Mouse (Mus musculus): ENCODE measurements around the gene Ttc13. TPM values are rescaled to one million over a fixed set of nuclear protein-coding genes. Genes with fewer than 3 reads are reported as not detected.

Ttc13 gene
- polyA plus RNA-seq, 1 experiment from 2014 or later, result 27.5 TPM

DNA sequence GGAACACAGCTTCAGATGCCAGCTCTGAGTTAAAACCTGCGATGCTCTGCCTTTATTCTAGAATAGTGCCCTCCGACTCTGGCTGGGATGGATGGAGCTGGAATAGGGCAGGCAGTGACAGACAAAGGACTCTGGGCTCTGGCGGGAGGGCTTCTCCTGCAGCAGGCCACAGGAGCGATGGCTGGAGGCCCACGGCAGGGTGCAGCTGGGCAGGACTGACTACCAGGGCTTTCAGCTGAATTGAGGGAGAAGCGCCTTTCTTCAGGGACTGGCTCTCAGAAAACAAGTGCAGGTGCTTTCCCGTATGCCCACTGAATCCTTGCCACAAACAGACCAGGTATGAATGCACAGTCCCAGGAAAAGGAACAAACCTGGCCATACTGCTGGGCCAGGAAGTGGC lies 44.7 kb downstream of the Ttc13 start:
- Histone ChIP-seq H3K4me2 (ENCODE audit: low read depth, low read length) (no peak overlapping the region), H3K27ac (ENCODE audit: low read length) (no peak overlapping the region), H3K9me3 (replicated peaks; ENCODE audit: control insufficient read depth, low read length) (no peaks in the 10 kb centered on the region), H3K27me3 (ENCODE audit: control insufficient read depth, insufficient read depth, low read length) (no peaks in the 10 kb centered on the region), H3K4me1 (ENCODE audit: control insufficient read depth, insufficient read depth, low read length) (0 out of 2 replicates have a peak, but pooled peaks cover 2% of the 10 kb centered on the region), H3K4me3 (ENCODE audit: low read length) (no peak overlapping the region), H3K9ac (ENCODE audit: low read length) (peak overlapping the region; percentile 22), H3K36me3 (ENCODE audit: control insufficient read depth, insufficient read depth) (peaks cover 14% of the 10 kb centered on the region)
- ATAC-seq (replicated peaks; ENCODE audit: extremely low read depth, insufficient read depth, low FRiP score), result no peak
- WGBS, result 89% methylated on average over 7 of the region's 7 CpGs

- H3K36me3 ChIP-seq (ENCODE audit: control insufficient read depth, insufficient read depth), result peaks cover 12% of the 10 kb centered on the region
- 0 out of 2 replicates have a peak, but pooled peaks cover 2% of the 10 kb centered on the region for H3K4me1 ChIP-seq (ENCODE audit: control insufficient read depth, insufficient read depth, low read length)
- H3K27ac ChIP-seq (ENCODE audit: low read length), result no peak overlapping the region
- ATAC-seq (replicated peaks; ENCODE audit: extremely low read depth, insufficient read depth, low FRiP score), result no peak
- no peaks in the 10 kb centered on the region for H3K27me3 ChIP-seq (ENCODE audit: control insufficient read depth, insufficient read depth, low read length)
- H3K4me3 ChIP-seq (ENCODE audit: low read length), result no peak overlapping the region
- 91% methylated on average over 4 of the region's 4 CpGs for WGBS
- H3K9ac ChIP-seq (ENCODE audit: low read length), result no peak overlapping the region
- no peak overlapping the region for H3K4me2 ChIP-seq (ENCODE audit: low read depth, low read length)
- H3K9me3 ChIP-seq (replicated peaks; ENCODE audit: control insufficient read depth, low read length), result no peaks in the 10 kb centered on the region
These were observed 45.1 kb downstream of the Ttc13 start for GRCm38 (mm10) chr8:124676661-124677060.

GRCm38 (mm10) chr8:124672345-124672744 lies 49.4 kb downstream of the Ttc13 start:
- 0 out of 2 replicates have a peak, but pooled peaks cover 1% of the 10 kb centered on the region for H3K4me1 ChIP-seq (ENCODE audit: control insufficient read depth, insufficient read depth, low read length)
- H3K27me3 ChIP-seq (ENCODE audit: control insufficient read depth, insufficient read depth, low read length), result no peaks in the 10 kb centered on the region
- H3K4me3 ChIP-seq (ENCODE audit: low read length), result no peak overlapping the region
- ATAC-seq (replicated peaks; ENCODE audit: extremely low read depth, insufficient read depth, low FRiP score), result no peak
- WGBS, result 96% methylated on average over 2 of the region's 2 CpGs
- H3K4me2 ChIP-seq (ENCODE audit: low read depth, low read length), result no peak overlapping the region
- H3K36me3 ChIP-seq (ENCODE audit: control insufficient read depth, insufficient read depth), result no peaks in the 10 kb centered on the region; the same call in 1 of the 2 replicates
- H3K9me3 ChIP-seq (replicated peaks; ENCODE audit: control insufficient read depth, low read length), result no peaks in the 10 kb centered on the region
- no peak overlapping the region for H3K27ac ChIP-seq (ENCODE audit: low read length)
- no peak overlapping the region for H3K9ac ChIP-seq (ENCODE audit: low read length)

DNA sequence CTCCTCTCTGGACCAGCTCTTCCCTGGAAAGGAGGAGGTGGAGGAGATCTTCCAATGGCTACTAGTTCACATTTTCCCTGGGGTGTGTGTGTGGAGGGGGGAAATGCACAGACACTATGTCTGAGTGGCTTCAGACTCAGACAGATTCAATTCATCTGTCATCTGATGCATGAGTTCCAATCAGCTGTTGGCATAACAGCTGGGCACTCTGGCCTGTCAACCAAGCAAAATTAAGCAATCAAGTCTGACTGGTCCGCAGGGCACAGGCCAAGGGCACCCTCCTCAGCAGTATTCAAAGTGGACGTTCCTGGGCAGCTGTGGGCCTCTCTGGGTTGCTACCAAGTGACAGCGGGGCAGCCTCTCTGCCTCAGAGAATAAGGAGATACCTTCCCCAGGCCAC lies 53.0 kb downstream of the Ttc13 start:
- no peak overlapping the region for H3K4me3 ChIP-seq (ENCODE audit: low read length)
- no peak for ATAC-seq (replicated peaks; ENCODE audit: extremely low read depth, insufficient read depth, low FRiP score)
- no peaks in the 10 kb centered on the region; the same call in 1 of the 2 replicates for H3K36me3 ChIP-seq (ENCODE audit: control insufficient read depth, insufficient read depth)
- no peaks in the 10 kb centered on the region for H3K9me3 ChIP-seq (replicated peaks; ENCODE audit: control insufficient read depth, low read length)
- H3K27me3 ChIP-seq (ENCODE audit: control insufficient read depth, insufficient read depth, low read length), result no peaks in the 10 kb centered on the region
- no peak overlapping the region for H3K4me2 ChIP-seq (ENCODE audit: low read depth, low read length)
- H3K27ac ChIP-seq (ENCODE audit: low read length), result no peak overlapping the region
- WGBS, result 80% methylated on average over 3 of the region's 3 CpGs
- H3K4me1 ChIP-seq (ENCODE audit: control insufficient read depth, insufficient read depth, low read length), result peaks cover 9% of the 10 kb centered on the region; the same call in 1 of the 2 replicates
- H3K9ac ChIP-seq (ENCODE audit: low read length), result no peak overlapping the region

GRCm38 (mm10) chr8:124664414-124664813 lies 57.4 kb downstream of the Ttc13 start:
- Histone ChIP-seq H3K9me3 (replicated peaks; ENCODE audit: control insufficient read depth, low read length) (no peaks in the 10 kb centered on the region), H3K4me1 (ENCODE audit: control insufficient read depth, insufficient read depth, low read length) (peaks cover 31% of the 10 kb centered on the region), H3K36me3 (ENCODE audit: control insufficient read depth, insufficient read depth) (no peaks in the 10 kb centered on the region), H3K27me3 (ENCODE audit: control insufficient read depth, insufficient read depth, low read length) (no peaks in the 10 kb centered on the region), H3K4me3 (ENCODE audit: low read length) (no peak overlapping the region), H3K9ac (ENCODE audit: low read length) (no peak overlapping the region), H3K4me2 (ENCODE audit: low read depth, low read length) (peak overlapping the region; percentile 5; the same call in 1 of the 2 replicates), H3K27ac (ENCODE audit: low read length) (peak overlapping the region; percentile 95)
- 49% methylated on average over 3 of the region's 3 CpGs for WGBS
- no peak for ATAC-seq (replicated peaks; ENCODE audit: extremely low read depth, insufficient read depth, low FRiP score)

DNA sequence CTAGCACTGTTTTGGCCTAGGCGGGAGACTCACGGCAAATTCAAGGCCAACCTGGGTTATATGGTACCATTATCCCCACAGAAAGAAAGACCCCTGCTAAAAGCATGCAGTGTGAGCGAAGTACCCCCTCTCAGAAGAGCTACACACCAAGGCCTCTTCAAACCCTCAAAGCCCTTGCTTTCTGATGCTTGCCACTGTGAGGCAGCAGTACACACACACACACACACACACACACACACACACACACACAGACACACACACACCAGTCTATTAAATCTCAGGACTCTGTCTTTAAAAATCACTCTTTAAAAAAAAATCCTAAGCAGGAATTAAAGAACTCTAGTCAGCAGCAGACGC lies 57.9 kb downstream of the Ttc13 start:
- peak overlapping the region; percentile 96 for H3K4me3 ChIP-seq (ENCODE audit: low read length)
- 62% methylated on average over 4 of the region's 4 CpGs for WGBS
- H3K27me3 ChIP-seq (ENCODE audit: control insufficient read depth, insufficient read depth, low read length), result no peaks in the 10 kb centered on the region
- H3K4me1 ChIP-seq (ENCODE audit: control insufficient read depth, insufficient read depth, low read length), result peaks cover 35% of the 10 kb centered on the region
- H3K4me2 ChIP-seq (ENCODE audit: low read depth, low read length), result peak overlapping the region; percentile 66
- H3K27ac ChIP-seq (ENCODE audit: low read length), result peak overlapping the region; percentile 95
- H3K9ac ChIP-seq (ENCODE audit: low read length), result peak overlapping the region; percentile 100; the same call in 1 of the 2 replicates
- no peaks in the 10 kb centered on the region for H3K36me3 ChIP-seq (ENCODE audit: control insufficient read depth, insufficient read depth)
- no peaks in the 10 kb centered on the region for H3K9me3 ChIP-seq (replicated peaks; ENCODE audit: control insufficient read depth, low read length)
- ATAC-seq (replicated peaks; ENCODE audit: extremely low read depth, insufficient read depth, low FRiP score), result no peak

DNA sequence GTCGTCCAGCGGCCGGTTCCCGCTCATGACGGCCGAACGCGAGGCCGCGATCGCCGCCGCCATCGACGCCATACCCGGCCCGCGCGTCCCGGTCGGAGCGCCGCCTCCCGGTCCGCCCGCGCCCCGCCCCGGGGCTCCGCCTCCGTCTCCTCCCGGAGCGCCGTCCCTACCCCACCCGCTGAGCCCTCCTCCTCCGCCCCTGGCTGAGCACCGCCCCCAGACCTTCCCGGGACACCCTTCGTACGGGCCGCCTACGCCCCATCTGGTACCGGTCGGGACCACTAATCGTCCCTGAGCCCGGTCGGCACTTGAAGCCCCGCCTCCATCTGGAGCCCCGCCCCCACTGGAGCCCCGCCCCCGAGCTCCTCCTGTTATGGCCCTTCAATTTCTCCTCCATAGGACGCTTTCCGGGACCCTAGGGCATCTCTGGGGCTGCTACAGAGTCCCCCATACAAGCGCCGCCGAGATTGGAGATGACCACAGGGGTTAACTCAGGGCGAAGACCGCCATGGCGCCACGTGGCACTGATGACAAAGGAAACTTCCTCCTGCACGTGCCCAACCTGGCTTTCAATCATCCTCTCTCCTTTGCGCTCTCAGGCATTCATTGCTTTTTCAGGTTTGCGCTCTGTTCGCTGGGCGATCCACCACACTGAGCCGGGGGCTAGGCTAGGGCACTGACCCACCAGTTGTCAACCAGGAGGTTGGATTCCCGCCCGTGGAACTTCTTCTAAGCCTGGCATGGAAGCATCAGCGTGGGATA lies 58.5 kb downstream of the Ttc13 start, which contains the start of gene 2310022B05Rik:
Gene 2310022B05Rik, minus strand, starts transcription at position 258 of the 762 bp plus-strand sequence.
- WGBS, result 2% methylated on average over 67 of the region's 69 CpGs
- Histone ChIP-seq H3K9me3 (replicated peaks; ENCODE audit: control insufficient read depth, low read length) (no peaks in the 10 kb centered on the region), H3K27ac (ENCODE audit: low read length) (peak within 1 kb of the TSS; percentile 95), H3K27me3 (ENCODE audit: control insufficient read depth, insufficient read depth, low read length) (no peaks in the 10 kb centered on the region), H3K4me3 (ENCODE audit: low read length) (peak within 1 kb of the TSS; percentile 96), H3K4me2 (ENCODE audit: low read depth, low read length) (peak within 1 kb of the TSS; percentile 66), H3K36me3 (ENCODE audit: control insufficient read depth, insufficient read depth) (no peaks in the 10 kb centered on the region), H3K4me1 (ENCODE audit: control insufficient read depth, insufficient read depth, low read length) (peaks cover 41% of the 10 kb centered on the region), H3K9ac (ENCODE audit: low read length) (peak within 1 kb of the TSS; percentile 100)
- peak; percentile 90 for ATAC-seq (replicated peaks; ENCODE audit: extremely low read depth, insufficient read depth, low FRiP score)

DNA sequence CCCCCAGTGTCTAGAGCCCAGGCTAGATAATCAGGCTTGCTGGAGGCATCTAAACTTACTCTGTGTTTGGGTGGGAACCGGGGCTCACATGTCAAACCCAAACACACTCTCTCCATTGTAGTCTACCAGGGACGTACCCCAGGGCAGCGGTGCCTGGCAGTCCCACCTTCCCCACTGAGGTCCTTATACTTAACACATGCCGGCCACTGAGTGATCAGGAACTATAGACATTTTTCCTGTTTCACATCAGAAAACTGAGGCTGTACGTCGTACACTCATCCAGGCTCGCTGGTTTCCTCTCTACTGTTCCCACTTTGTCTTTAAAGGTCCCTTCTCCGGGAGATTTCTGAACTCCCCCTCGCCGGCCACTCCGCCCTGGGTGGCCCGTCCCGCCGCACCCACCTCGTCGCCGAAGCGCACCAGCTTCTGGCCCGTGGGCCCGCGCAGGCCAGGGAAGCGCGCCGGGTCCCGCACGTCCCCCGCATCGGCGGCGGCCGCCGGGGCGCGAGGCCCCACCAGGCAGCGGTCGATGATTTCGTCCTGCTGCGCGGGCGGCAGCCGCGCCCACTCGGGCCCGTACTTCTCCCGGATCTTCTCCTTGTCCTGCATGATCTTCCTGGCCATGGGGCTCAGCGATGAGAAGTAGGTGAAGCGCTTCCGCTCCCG lies 59.2 kb downstream of the Ttc13 start:
- peak; percentile 10 for ATAC-seq (replicated peaks; ENCODE audit: extremely low read depth, insufficient read depth, low FRiP score)
- no peaks in the 10 kb centered on the region for H3K9me3 ChIP-seq (replicated peaks; ENCODE audit: control insufficient read depth, low read length)
- H3K9ac ChIP-seq (ENCODE audit: low read length), result peak overlapping the region; percentile 100
- H3K4me2 ChIP-seq (ENCODE audit: low read depth, low read length), result peak overlapping the region; percentile 66
- peaks cover 48% of the 10 kb centered on the region for H3K4me1 ChIP-seq (ENCODE audit: control insufficient read depth, insufficient read depth, low read length)
- no peaks in the 10 kb centered on the region for H3K36me3 ChIP-seq (ENCODE audit: control insufficient read depth, insufficient read depth)
- under 1% methylated on average over 48 of the region's 49 CpGs for WGBS
- peak overlapping the region; percentile 95 for H3K27ac ChIP-seq (ENCODE audit: low read length)
- H3K4me3 ChIP-seq (ENCODE audit: low read length), result peak overlapping the region; percentile 96
- no peaks in the 10 kb centered on the region for H3K27me3 ChIP-seq (ENCODE audit: control insufficient read depth, insufficient read depth, low read length)

- Histone ChIP-seq H3K36me3 (ENCODE audit: control insufficient read depth, insufficient read depth) (no peaks in the 10 kb centered on the region), H3K4me2 (ENCODE audit: low read depth, low read length) (peak overlapping the region; percentile 66), H3K9me3 (replicated peaks; ENCODE audit: control insufficient read depth, low read length) (no peaks in the 10 kb centered on the region), H3K4me3 (ENCODE audit: low read length) (peak overlapping the region; percentile 96), H3K27ac (ENCODE audit: low read length) (peak overlapping the region; percentile 95), H3K9ac (ENCODE audit: low read length) (peak overlapping the region; percentile 100), H3K27me3 (ENCODE audit: control insufficient read depth, insufficient read depth, low read length) (no peaks in the 10 kb centered on the region), H3K4me1 (ENCODE audit: control insufficient read depth, insufficient read depth, low read length) (peaks cover 56% of the 10 kb centered on the region)
- WGBS, result 9% methylated on average over 9 of the region's 9 CpGs
- no peak for ATAC-seq (replicated peaks; ENCODE audit: extremely low read depth, insufficient read depth, low FRiP score)
These were observed 60.0 kb downstream of the Ttc13 start for GRCm38 (mm10) chr8:124661781-124662180.

All from heart, embryonic 16.5 days (tissue).